12 mouse cellular contexts compared by ENCODE assay signal in genomic region chr13:48852859-48853258, GRCm38 (mm10). TPM values are rescaled to one million over a fixed set of nuclear protein-coding genes. Genes with fewer than 3 reads are reported as not detected.
DNase-seq lines count a peak whose midpoint lies in the region; ATAC-seq and TF ChIP-seq lines count a peak whose summit lies in the region.
"Had no signal": no experiment of that assay in that cellular context is flagged by ENCODE, and none has a peak within 500 bp of the region (broad histone marks: within the 10 kb centered on the region; RNA-seq: fewer than 3 reads in every experiment).

No protein-coding gene starts in this region.

- peaks cover 19% of the 10 kb centered on the region for H3K4me1 ChIP-seq in heart, adult 2 months (ENCODE audit: control insufficient read depth, insufficient read depth, low read length)
- H3K4me1 ChIP-seq in forebrain, embryonic 13.5 days, result peaks cover 66% of the 10 kb centered on the region

- no peak overlapping the region for H3K27ac ChIP-seq in heart, adult 2 months
- no peak overlapping the region for H3K27ac ChIP-seq in forebrain, embryonic 13.5 days
- H3K27ac ChIP-seq: stomach, embryonic 15.5 days had no signal

- no peak overlapping the region for H3K4me3 ChIP-seq in heart, adult 2 months
- no peak overlapping the region for H3K4me3 ChIP-seq in forebrain, embryonic 13.5 days
- H3K4me3 ChIP-seq: forebrain, embryonic 15.5 days; midbrain, embryonic 12.5 days; stomach, embryonic 15.5 days had no signal

- 47% methylated on average over 3 of the region's 3 CpGs for WGBS in heart, adult 2 months
- 76% methylated on average over 3 of the region's 3 CpGs for WGBS in forebrain, embryonic 13.5 days

- TF ChIP-seq EP300 in heart, adult 2 months (IDR thresholded peaks at IDR 0.05; ENCODE audit: insufficient read depth, low read depth, low read length), result no peak

- H3K9ac ChIP-seq in heart, adult 2 months (ENCODE audit: low read depth, low read length), result no peak overlapping the region
- no peak overlapping the region for H3K9ac ChIP-seq in forebrain, embryonic 13.5 days
- H3K9ac ChIP-seq: forebrain, embryonic 15.5 days; midbrain, embryonic 12.5 days; stomach, embryonic 15.5 days had no signal

- intact Hi-C loops in heart, adult 2 months (cut with DNase I), result no loop called here

- no peak for TF ChIP-seq POLR2A in heart, adult 2 months (IDR thresholded peaks at IDR 0.05; ENCODE audit: insufficient read depth, low read depth, low read length)

- peak; percentile 74 for TF ChIP-seq CTCF in heart, adult 2 months (IDR thresholded peaks at IDR 0.05)

- ATAC-seq in forebrain, embryonic 13.5 days, result no peak
- ATAC-seq: forebrain, embryonic 15.5 days had no signal

- H3K4me2 ChIP-seq in forebrain, embryonic 13.5 days, result no peak overlapping the region
- H3K4me2 ChIP-seq: forebrain, embryonic 15.5 days; midbrain, embryonic 12.5 days; stomach, embryonic 15.5 days had no signal

- H3K9me3 ChIP-seq in forebrain, embryonic 13.5 days (replicated peaks), result no peaks in the 10 kb centered on the region
- H3K9me3 ChIP-seq: forebrain, embryonic 15.5 days; G1E; midbrain, embryonic 12.5 days; stomach, embryonic 15.5 days had no signal

- peaks cover 17% of the 10 kb centered on the region for H3K79me2 ChIP-seq in heart, adult 2 months (replicated peaks; ENCODE audit: control insufficient read depth, insufficient read depth, low read length)

- no peaks in the 10 kb centered on the region for H3K27me3 ChIP-seq in heart, adult 2 months (ENCODE audit: control insufficient read depth, insufficient read depth, low read length)
- H3K27me3 ChIP-seq in forebrain, embryonic 13.5 days, result no peaks in the 10 kb centered on the region
- H3K27me3 ChIP-seq: forebrain, embryonic 15.5 days; midbrain, embryonic 12.5 days; stomach, embryonic 15.5 days had no signal

- no peaks in the 10 kb centered on the region; the same call in 1 of the 2 replicates for H3K36me3 ChIP-seq in heart, adult 2 months (ENCODE audit: control insufficient read depth, insufficient read depth, low read length)
- H3K36me3 ChIP-seq in forebrain, embryonic 13.5 days (ENCODE audit: poor library complexity, severe bottlenecking), result peaks cover 4% of the 10 kb centered on the region; the same call in 1 of the 2 replicates
- H3K36me3 ChIP-seq: forebrain, embryonic 15.5 days; midbrain, embryonic 12.5 days; stomach, embryonic 15.5 days had no signal

- DNase-seq in heart, adult 2 months, result no peak
- DNase-seq in heart, postnatal 4 days, result no peak
- DNase-seq in lung, postnatal 10 days, result peak; percentile 32
- DNase-seq in lung, postnatal 14 days, result no peak
- DNase-seq in R1 (ENCODE audit: low read depth, low spot score), result peak; percentile 33
- DNase-seq in retina, embryonic 14.5 days (ENCODE audit: low spot score), result peak; percentile 55
- DNase-seq in gastrocnemius, postnatal 10 days, result no peak

RNA-seq across cellular contexts. Expression of gene Phf2, which starts 18.1 kb away (rescaled TPM):
- total RNA-seq in heart, adult 2 months (2021), result 10 to 100 TPM; 30.0 to 33.9 TPM
- 12.9 and 13.4 TPM in 2 replicates for polyA plus RNA-seq in heart, adult 2 months (2012; rRNA removed)
- 10 to 100 TPM; 29.4 to 32.5 TPM for total RNA-seq in heart, postnatal 4 days (2021)
- total RNA-seq in gastrocnemius, postnatal 10 days (2021), result 10 to 100 TPM; 26.8 to 30.3 TPM
- 10.6 and 10.9 TPM in 2 replicates for polyA plus RNA-seq in forebrain, embryonic 13.5 days (2015; fragmentation: Nextera tagmentation; extraction: Ambion mirVana)

Comparison
In these comparisons a context has a peak if more than half of its experiments do, and no peak if none do; other contexts are left out.
1. DNase-seq: peak in lung, postnatal 10 days (single experiment), R1 (single experiment) and retina, embryonic 14.5 days (single experiment); none in heart, adult 2 months (0 of 2), heart, postnatal 4 days (single experiment), lung, postnatal 14 days (single experiment) and gastrocnemius, postnatal 10 days (single experiment).